Mouse (Mus musculus): ENCODE results near the gene Calr3.

The Calr3 gene

GRCm38 (mm10) chr8:72443338-72443993 lies at the start of gene Calr3, which contains the start of gene 1700030K09Rik:
Gene Calr3 (minus strand): TSS chr8:72443870.
Gene 1700030K09Rik (plus strand): TSS chr8:72443880.
- DNase-seq = peak; percentile 100

GRCm38 (mm10) chr8:72493381-72493780 lies 49.7 kb upstream of the Calr3 start:
- DNase-seq = no peak

- peak; percentile 99 for DNase-seq
Observed at GRCm38 (mm10) chr8:72492622-72493081, 49.0 kb upstream of the Calr3 start.

- peak; percentile 33 for DNase-seq
Observed at GRCm38 (mm10) chr8:72491680-72492621, 48.3 kb upstream of the Calr3 start, which contains the start of gene Slc35e1. Gene Slc35e1 (minus strand): TSS chr8:72492614.

GRCm38 (mm10) chr8:72491017-72491416 lies 47.3 kb upstream of the Calr3 start:
- DNase-seq = no peak

DNA sequence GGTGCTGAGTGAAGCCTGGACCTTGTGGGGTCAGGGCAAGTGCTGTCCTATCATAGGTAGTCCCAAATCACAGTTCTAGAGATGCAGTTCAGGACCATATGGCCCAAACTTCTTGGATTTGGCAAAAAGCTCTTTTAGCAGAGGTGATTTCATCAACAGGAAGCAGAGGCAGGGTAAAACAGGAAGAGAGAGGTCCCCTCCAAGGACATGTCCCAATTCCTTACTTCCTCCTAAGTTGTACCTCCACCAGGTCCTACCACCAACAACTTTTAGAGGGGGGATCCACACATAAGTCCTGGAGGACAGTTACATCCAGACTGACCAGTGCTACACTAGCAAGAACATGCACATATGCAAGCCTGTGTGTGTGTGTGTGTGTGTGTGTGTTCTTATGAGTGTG lies 43.3 kb upstream of the Calr3 start:
- no peak for DNase-seq

GRCm38 (mm10) chr8:72485456-72486199 lies 42.0 kb upstream of the Calr3 start:
- peak; percentile 88 for DNase-seq

DNA sequence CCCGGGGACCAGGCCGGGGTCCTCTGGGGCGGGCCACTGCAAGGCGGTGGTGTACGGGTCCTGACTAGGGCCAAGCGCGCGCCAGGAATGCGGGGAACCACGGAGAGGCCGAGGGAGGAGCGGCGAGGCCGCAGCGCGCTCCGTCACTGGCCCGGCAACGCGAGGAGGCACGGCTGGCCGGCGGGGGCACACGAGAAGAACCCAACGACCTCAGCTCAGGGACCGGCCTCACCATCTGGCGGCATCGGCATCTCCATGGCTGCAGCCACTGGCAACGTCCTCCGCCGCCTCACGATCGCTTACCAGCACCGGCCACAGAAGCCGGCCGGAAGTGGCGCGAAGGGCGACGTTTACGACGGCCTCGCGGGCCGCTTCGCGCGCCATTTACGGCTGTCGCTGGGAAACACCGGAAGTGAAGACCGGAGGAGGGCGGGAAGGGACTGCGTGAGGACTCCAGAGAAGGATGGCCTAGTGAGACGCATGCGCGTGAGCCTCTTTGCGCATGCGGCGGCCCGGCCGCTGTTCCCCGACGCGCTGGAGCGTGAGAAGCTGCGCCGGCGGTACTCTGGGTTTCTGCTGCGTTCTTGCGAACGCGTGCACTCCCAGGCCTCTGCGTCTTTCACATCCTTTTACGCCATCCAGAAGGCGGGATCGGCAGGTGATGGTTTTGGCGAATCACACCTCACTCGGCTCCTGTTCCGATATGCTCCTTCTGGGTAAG lies 31.3 kb upstream of the Calr3 start, which contains the start of gene Cherp:
Gene Cherp, minus strand, starts transcription at position 401 of the 721 bp plus-strand sequence.
- peak; percentile 98 for DNase-seq

DNA sequence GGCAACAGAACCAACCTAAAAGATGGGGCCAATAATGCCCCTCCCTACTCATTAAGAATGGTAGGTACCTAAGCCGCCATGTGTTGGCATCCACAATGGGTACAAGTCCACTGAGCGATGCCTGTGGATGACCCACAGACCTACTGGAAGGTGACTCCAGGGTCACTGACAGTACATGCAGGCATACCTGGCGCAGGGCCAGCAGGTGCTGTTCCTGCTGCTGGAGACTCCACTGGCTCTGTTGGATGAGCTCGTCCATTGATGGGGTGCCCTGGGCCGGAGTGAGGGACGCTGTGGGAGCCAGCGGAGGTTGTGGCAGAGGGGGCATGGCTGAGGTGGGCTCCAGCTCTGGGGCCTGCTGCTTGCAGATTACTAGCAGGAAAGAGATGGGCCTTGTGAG lies 27.0 kb upstream of the Calr3 start:
- DNase-seq = no peak

DNA sequence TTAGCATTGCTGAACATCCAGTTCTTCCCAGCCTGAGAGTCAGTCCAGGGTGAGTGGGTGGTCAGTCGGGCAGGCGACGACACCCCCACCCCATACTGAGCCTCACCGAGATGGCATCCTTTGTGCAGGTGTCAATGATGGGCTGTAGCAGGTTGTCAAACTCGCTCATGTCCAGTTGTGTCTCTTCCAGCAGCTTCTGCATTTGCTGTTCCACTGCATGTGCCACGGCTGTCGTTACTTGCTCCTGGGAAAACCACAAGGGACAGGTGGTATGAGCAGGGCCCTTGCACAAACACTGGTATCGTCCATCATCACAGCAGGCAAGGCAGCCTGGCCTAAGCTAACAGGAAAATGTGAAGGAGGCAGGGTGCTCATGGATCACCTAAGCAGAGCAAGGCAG lies 26.3 kb upstream of the Calr3 start:
- DNase-seq = no peak

- DNase-seq = no peak
Observed at GRCm38 (mm10) chr8:72469243-72469642, 25.6 kb upstream of the Calr3 start.

DNA sequence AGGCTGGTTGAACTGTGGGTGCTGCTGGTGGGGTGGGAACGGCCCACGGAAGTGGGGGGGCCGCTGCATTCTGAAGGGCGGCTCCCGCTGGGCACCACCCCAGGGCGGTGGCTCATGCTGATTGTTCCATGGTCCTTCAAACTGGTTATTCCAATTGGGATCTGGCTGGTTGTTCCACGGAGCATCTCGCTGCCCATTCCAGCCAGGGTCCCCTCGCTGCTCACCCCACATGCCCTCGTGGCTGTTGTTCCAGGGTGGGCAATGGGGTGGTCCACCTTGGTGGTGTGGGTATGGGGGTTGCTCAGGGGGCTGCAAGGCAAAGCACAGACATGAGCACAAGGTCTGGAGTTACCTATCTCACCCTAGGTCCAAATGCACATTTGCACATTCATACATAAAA lies 20.5 kb upstream of the Calr3 start:
- DNase-seq = no peak

DNA sequence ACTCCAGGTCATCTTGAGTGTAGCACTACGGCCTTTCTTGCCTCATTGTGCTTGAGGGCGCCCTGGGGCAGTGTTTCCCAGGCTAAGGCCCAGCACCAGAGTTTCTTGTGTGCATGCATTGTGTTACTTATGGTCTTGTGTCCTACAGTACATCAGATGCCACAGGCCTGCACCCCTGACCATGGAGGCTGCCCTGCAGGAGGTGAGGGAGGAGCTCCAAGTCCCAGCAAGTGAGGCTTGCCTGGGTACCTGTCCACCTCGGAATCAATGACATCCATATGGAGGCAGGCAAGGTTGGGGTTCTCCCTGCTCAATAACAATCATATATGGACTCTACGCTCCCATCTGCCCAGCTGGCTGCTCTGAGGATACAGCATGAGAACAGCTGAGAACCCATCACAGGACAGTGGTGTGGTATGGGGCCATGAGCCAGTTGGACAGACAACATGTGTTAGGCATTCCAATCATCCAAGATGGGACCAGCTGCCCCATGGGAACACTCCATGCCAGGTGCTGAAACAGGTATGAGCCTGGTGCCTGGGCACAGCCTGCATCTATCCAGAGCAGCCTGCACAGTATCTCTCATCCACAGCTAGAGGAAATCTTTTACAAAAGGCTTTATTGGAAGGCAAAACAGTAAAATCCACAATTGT lies 16.3 kb upstream of the Calr3 start:
- no peak for DNase-seq

GRCm38 (mm10) chr8:72458457-72458856 lies 14.8 kb upstream of the Calr3 start:
- DNase-seq = no peak

DNA sequence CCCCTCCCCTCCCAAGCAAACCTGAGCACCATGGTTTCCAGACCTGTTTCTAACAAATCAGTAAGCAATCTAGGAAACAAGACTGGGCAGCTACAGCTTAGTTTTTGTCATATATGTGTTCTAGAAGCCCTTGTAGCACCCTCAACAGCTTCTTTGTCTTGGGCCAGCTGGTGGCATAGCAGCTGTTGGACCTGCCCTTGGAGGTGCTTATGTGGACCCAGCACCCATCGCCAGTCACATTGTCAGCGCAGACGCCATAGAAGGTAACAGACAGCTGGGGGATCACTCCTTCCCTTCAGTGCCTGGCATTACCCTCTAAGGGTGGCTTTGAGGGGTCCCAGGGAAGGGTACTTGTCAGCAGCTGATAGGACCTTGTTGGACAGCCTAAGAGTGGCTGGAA lies 14.1 kb upstream of the Calr3 start:
- DNase-seq = no peak

DNA sequence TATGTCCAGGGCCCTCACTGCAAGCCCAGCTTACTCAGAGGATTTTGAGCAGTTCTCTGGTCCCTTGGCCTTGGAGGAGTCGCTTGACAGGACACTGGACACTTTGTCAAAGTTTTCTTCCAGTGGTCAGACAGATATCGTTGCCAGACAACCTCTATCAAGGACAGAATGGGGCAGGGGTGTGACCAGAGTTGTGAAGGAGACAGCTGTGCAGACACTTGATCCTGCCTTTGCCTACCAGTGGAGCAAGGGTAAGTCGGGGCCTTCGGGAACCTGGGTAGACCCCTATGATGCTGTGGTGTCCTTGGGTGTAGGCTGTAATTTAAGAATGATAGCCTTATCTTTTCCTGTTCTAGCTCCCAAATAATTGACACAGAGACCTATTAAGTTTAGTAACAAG lies 11.6 kb upstream of the Calr3 start:
- no peak for DNase-seq

DNA sequence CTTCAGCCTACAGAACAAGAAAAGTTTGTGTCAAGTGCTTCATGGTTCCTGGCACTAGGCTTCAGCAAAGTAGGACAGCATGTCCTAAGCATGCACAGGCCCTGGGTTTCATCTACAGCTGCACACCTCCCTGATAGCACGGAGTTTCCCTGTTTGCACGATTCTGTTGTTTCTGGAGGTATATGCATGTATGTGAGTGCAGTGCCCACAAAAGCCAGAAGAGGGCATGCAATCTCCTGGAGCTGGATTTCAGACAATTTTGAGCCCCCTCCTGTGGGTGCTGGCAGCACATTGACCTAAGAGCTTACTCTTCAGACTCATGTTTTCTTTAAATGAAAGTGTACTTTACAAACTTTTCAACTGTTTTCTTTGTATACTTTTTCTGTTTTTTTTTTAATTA lies 10.2 kb upstream of the Calr3 start:
- DNase-seq = no peak

- DNase-seq = no peak
Observed at GRCm38 (mm10) chr8:72451516-72451915, 7.8 kb upstream of the Calr3 start.

- no peak for DNase-seq
Observed at GRCm38 (mm10) chr8:72445071-72445470, 1.4 kb upstream of the Calr3 start.

DNA sequence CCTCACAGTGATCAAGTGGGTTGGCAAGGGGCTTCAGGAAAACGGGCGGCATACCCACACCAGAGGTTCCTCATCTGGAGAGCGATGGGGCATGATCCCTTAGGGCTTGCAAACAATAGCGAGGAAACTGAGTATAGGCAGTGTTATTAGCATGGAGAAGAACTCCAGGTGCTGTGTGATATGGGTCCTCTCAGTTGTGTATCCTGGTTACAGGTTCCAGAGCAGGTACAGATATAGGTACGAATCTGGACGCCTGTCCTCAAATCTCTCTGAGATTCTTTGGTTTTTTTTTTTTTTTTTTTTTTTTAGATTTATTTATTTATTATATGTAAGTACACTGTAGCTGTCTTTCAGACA lies 302 bp upstream of the Calr3 start:
- no peak for DNase-seq

DNA sequence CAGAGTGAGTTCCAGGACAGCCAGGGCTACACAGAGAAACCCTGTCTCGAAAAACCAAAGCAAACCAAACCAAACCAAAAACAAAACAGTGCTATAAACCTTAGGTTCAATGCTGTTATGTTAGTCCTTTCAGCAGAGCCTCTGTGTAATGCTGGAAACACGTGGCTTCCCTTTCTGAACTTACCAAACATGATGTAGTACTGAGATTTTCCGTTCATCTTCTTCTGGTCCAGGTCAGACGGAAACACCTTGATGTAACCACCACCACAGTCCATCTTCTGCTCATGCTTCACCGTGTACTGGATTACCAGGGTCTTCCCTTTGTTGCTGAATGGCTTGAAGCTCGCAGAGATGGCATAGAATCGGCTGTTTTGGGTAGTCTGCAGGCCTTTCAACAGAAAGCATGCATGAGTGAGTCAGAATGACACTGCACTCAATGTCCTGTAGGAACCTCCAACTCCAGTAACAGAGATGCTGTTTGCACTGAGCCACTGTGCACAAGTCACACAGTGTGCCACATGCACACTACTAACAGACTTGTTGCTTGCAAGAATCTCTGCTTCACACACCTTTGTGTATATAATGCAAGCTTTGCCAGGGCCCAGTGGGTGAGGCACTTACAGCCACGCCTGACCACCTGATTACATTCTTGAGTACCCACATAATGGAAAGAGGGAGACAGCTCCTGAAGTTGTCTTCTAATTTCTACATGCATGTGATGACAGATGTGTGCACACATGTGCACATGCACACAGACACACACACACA lies 5.2 kb downstream of the Calr3 start:
- peak; percentile 50 for DNase-seq

Data from lung, postnatal 36 days (tissue).